Mouse (Mus musculus): ENCODE data around the gene Cyp4v3.

DNA sequence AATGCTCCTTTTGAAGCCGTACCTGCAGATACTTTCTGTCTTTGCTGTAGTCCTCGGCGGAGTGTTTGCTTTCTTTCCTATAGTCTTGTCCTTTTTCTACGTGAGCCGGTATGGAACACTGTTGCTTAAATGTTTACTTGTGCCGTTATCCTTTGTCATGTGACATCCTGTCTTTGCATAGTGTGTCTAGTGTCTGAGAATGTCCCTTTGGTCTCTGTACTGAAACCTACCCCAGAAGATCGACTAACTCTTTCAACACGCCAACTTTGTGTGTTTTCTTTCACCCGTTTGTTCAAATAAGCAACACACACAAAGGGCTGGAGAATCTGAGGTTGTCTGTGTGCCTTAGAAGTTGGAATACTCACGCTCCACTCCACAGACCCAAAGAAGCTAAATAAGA is 71.1 kb downstream of the Cyp4v3 start, which contains the start of gene F11:
- TF ChIP-seq CTCF (IDR thresholded peaks at IDR 0.05; ENCODE audit: extremely low read depth, insufficient read depth, insufficient read length, insufficient replicate concordance) (no peak), POLR2A (IDR thresholded peaks at IDR 0.05; ENCODE audit: low read depth, low read length) (no peak)

All from spleen, adult 2 months (tissue).